Mouse (Mus musculus) lung, embryonic 16.5 days (tissue): ENCODE data around the gene Atcay. TPM values are rescaled to one million over a fixed set of nuclear protein-coding genes. Genes with fewer than 3 reads are reported as not detected.
"Not testable (repeated sequence)": the region's sequence is repeated elsewhere in the genome, so short reads cannot be mapped to it uniquely, and the experiment has no call there.

Source experiments
- ATAC-seq: fragments of 200-750 bp; cut with Nextera tagmentation; 2 replicates; pipeline ENCODE4 v1.8.0; 2017; ENCODE audit warnings: low read depth, mild to moderate bottlenecking, moderate library complexity
- H3K27ac ChIP-seq: fragments of 300-500 bp; sonication (generic); 2 replicates; pipeline ENCODE4 v1.5.1; 2014; ENCODE audit warnings: mild to moderate bottlenecking, control low read depth, low read length
- H3K27me3 ChIP-seq: fragments of 300-500 bp; sonication (generic); 2 replicates; pipeline ENCODE4 v1.6.1; 2014; ENCODE audit warnings: low read depth, low read length, mixed read lengths; ENCODE audit not compliant: control insufficient read depth, insufficient read depth
- H3K36me3 ChIP-seq: fragments of 300-500 bp; sonication (generic); 2 replicates; pipeline ENCODE4 v1.6.1; 2014; ENCODE audit warnings: low read length; ENCODE audit not compliant: control insufficient read depth, insufficient read depth
- H3K4me1 ChIP-seq: fragments of 300-500 bp; sonication (generic); replicated peaks from 2 replicates; pipeline ENCODE4 v1.6.1; 2014; ENCODE audit warnings: low read length, mixed read lengths; ENCODE audit not compliant: control insufficient read depth, insufficient read depth
- H3K4me2 ChIP-seq: fragments of 300-500 bp; sonication (generic); 2 replicates; pipeline ENCODE4 v1.6.1; 2014; ENCODE audit warnings: low read depth, low read length, control low read depth
- H3K4me3 ChIP-seq: fragments of 300-500 bp; sonication (generic); 2 replicates; pipeline ENCODE4 v1.5.1; 2014; ENCODE audit warnings: mild to moderate bottlenecking, low read length, control low read depth
- H3K9ac ChIP-seq: fragments of 300-500 bp; sonication (generic); 2 replicates; pipeline ENCODE4 v1.6.1; 2014; ENCODE audit warnings: low read length, control low read depth
- H3K9me3 ChIP-seq: fragments of 300-500 bp; sonication (generic); 2 replicates; pipeline ENCODE4 v1.6.1; 2016; ENCODE audit warnings: low read length; ENCODE audit not compliant: control insufficient read depth
- WGBS: fragments of 180-500 bp; shearing (Covaris S2); extraction: QIAGEN DNeasy Blood & Tissue Kit; methylation state at CpG from one replicate; pipeline ENCODE4 v1.1.7; 2014; 5-methylcytosine and 5-hydroxymethylcytosine counted together
- polyA plus RNA-seq: library from polyadenylated mRNA; unstranded; fragments of >200 nt; fragmentation: Nextera tagmentation; extraction: Ambion mirVana; gene quantifications from 2 replicates; pipeline ENCODE4 v1.2.1, GENCODE M21; 2015

Atcay gene
- polyA plus RNA-seq, 1 experiment from 2014 or later: 0.36 TPM

- Histone ChIP-seq H3K27ac (no peak within 1 kb of the TSS), H3K4me1 (peaks cover 6% of the 10 kb centered on the region), H3K9ac (peak within 1 kb of the TSS; percentile 82), H3K36me3 (no peaks in the 10 kb centered on the region), H3K9me3 (no peaks in the 10 kb centered on the region), H3K4me2 (peak within 1 kb of the TSS; percentile 76), H3K27me3 (peaks cover 28% of the 10 kb centered on the region), H3K4me3 (peak within 1 kb of the TSS; percentile 75)
- WGBS: 5% methylated on average over 28 of the region's 29 CpGs
- peak; percentile 93 for ATAC-seq
These were observed 2.1 kb upstream of the Atcay start, which contains the start of gene Zfr2 for GRCm38 (mm10) chr10:81232580-81233225. Zfr2 (plus strand) TSS chr10:81233155.

GRCm38 (mm10) chr10:81231436-81231835 is 803 bp upstream of the Atcay start:
- H3K9ac ChIP-seq: no peak overlapping the region
- peaks cover 6% of the 10 kb centered on the region for H3K4me1 ChIP-seq
- no peak for ATAC-seq
- H3K36me3 ChIP-seq: no peaks in the 10 kb centered on the region
- H3K27me3 ChIP-seq: peaks cover 28% of the 10 kb centered on the region
- H3K9me3 ChIP-seq: no peaks in the 10 kb centered on the region
- 46% methylated on average over 7 of the region's 7 CpGs for WGBS
- no peak overlapping the region for H3K4me2 ChIP-seq
- H3K27ac ChIP-seq: no peak overlapping the region
- no peak overlapping the region for H3K4me3 ChIP-seq

- H3K4me1 ChIP-seq: peaks cover 6% of the 10 kb centered on the region
These were observed 747 bp downstream of the Atcay start for GRCm38 (mm10) chr10:81229735-81230437.

GRCm38 (mm10) chr10:81223731-81224130 is 6.9 kb downstream of the Atcay start:
- H3K9me3 ChIP-seq, H3K4me1 ChIP-seq, H3K4me3 ChIP-seq, H3K36me3 ChIP-seq, H3K9ac ChIP-seq, ATAC-seq, H3K27ac ChIP-seq, H3K27me3 ChIP-seq, H3K4me2 ChIP-seq: not testable (repeated sequence)
- 58% methylated on average over 2 of the region's 2 CpGs for WGBS

More at GRCm38 (mm10) chr10:81229735-81230437, 747 bp downstream of the Atcay start:
- Histone ChIP-seq H3K27me3 (peaks cover 28% of the 10 kb centered on the region), H3K27ac (no peak overlapping the region), H3K4me2 (no peak overlapping the region), H3K4me3 (no peak overlapping the region), H3K9ac (no peak overlapping the region), H3K9me3 (no peaks in the 10 kb centered on the region), H3K36me3 (no peaks in the 10 kb centered on the region)
- no peak for ATAC-seq
- 15% methylated on average over 20 of the region's 20 CpGs for WGBS

GRCm38 (mm10) chr10:81221402-81222015 is 9.1 kb downstream of the Atcay start:
- 84% methylated on average over 5 of the region's 5 CpGs for WGBS
- no peaks in the 10 kb centered on the region for H3K36me3 ChIP-seq
- ATAC-seq: no peak

GRCm38 (mm10) chr10:81217964-81218363 is 12.7 kb downstream of the Atcay start:
- Histone ChIP-seq H3K27me3 (no peaks in the 10 kb centered on the region), H3K9me3 (no peaks in the 10 kb centered on the region), H3K4me3 (no peak overlapping the region), H3K27ac (no peak overlapping the region), H3K9ac (no peak overlapping the region), H3K36me3 (no peaks in the 10 kb centered on the region), H3K4me2 (no peak overlapping the region), H3K4me1 (no peaks in the 10 kb centered on the region)
- 24% methylated on average over 7 of the region's 7 CpGs for WGBS
- peak; percentile 49 for ATAC-seq

More at GRCm38 (mm10) chr10:81221402-81222015, 9.1 kb downstream of the Atcay start:
- no peaks in the 10 kb centered on the region for H3K27me3 ChIP-seq
- H3K4me1 ChIP-seq: no peaks in the 10 kb centered on the region
- no peak overlapping the region for H3K9ac ChIP-seq
- no peak overlapping the region for H3K4me2 ChIP-seq
- no peak overlapping the region for H3K27ac ChIP-seq
- no peaks in the 10 kb centered on the region for H3K9me3 ChIP-seq
- H3K4me3 ChIP-seq: no peak overlapping the region

GRCm38 (mm10) chr10:81217267-81217666 is 13.4 kb downstream of the Atcay start:
- H3K9ac ChIP-seq, H3K27ac ChIP-seq, H3K4me2 ChIP-seq, ATAC-seq, H3K9me3 ChIP-seq, H3K36me3 ChIP-seq, H3K27me3 ChIP-seq, H3K4me3 ChIP-seq, H3K4me1 ChIP-seq: not testable (repeated sequence)
- 21% methylated on average over 1 of the region's 1 CpGs for WGBS

- Histone ChIP-seq H3K36me3 (no peaks in the 10 kb centered on the region), H3K9me3 (no peaks in the 10 kb centered on the region), H3K27ac (no peak overlapping the region), H3K27me3 (no peaks in the 10 kb centered on the region), H3K9ac (no peak overlapping the region), H3K4me2 (no peak overlapping the region), H3K4me1 (no peaks in the 10 kb centered on the region), H3K4me3 (no peak overlapping the region)
- no peak for ATAC-seq
- 79% methylated on average over 6 of the region's 6 CpGs for WGBS
These were observed 13.8 kb downstream of the Atcay start for GRCm38 (mm10) chr10:81216810-81217209.

GRCm38 (mm10) chr10:81216260-81216659 is 14.4 kb downstream of the Atcay start:
- no peak for ATAC-seq
- WGBS: 81% methylated on average over 6 of the region's 6 CpGs
- Histone ChIP-seq H3K9me3 (no peaks in the 10 kb centered on the region), H3K36me3 (no peaks in the 10 kb centered on the region), H3K27ac (no peak overlapping the region), H3K4me3 (no peak overlapping the region), H3K9ac (no peak overlapping the region), H3K27me3 (no peaks in the 10 kb centered on the region), H3K4me1 (no peaks in the 10 kb centered on the region), H3K4me2 (no peak overlapping the region)
